Mouse (Mus musculus) G1E (cell line): ENCODE results near the gene Khsrp.

Experiments used
- CTCF ChIP-seq: IDR thresholded peaks from 2 replicates; pipeline ENCODE4 v1.5.1; 2012; ENCODE audit warnings: low read depth, low read length, inconsistent platforms, mixed read lengths
- GATA1 ChIP-seq: IDR thresholded peaks from 2 replicates; pipeline ENCODE4 v1.6.1; 2012; ENCODE audit warnings: borderline replicate concordance, low read length, inconsistent platforms, mixed read lengths
- POLR2AphosphoS5 ChIP-seq: IDR thresholded peaks from 2 replicates; pipeline ENCODE4 v1.6.1; 2012; ENCODE audit warnings: low read depth, low read length, inconsistent platforms; ENCODE audit not compliant: insufficient replicate concordance
- TAL1 ChIP-seq: conservative IDR thresholded peaks from 2 replicates; pipeline ENCODE4 v1.6.1; 2012; ENCODE audit warnings: low read depth, low read length, inconsistent platforms, mixed read lengths

DNA sequence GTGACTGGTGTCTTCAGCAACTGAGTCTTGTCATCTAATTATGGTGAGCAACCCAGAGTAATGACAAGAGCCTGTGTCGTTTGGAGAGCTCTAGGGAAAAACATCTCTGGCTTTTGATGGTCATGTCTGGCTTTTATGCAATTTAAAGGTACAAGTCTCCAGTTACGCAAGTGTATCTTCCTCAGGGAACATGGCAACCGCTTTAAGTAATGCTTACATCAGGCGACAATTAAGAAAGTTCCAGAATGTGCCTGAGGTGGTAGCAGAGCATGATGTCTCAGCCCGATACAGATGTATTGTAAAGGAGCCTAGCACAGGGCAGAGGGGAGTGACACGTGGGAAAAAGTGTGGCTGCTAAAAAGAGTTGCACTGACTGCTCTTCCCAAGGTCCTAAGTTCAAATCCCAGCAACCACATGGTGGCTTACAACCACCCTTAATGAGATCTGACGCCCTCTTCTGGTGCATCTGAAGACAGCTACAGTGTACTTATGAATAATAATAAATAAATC, 42.3 kb downstream of the Khsrp start:
- TF ChIP-seq CTCF (no peak), TAL1 (no peak), GATA1 (no peak), POLR2AphosphoS5 (no peak)
